Mouse (Mus musculus): ENCODE measurements at regions not wholly inside any gene's neighbourhood (a gene's known extent, or its start where the extent isn't known, plus 50 kb on each side); places are given as distances from the start of the nearest gene placed in this dataset.
"Not testable (repeated sequence)": the region's sequence is repeated elsewhere in the genome, so short reads cannot be mapped to it uniquely, and the experiment has no call there.

- DNase-seq, result no peak
- intact Hi-C loops (cut with DNase I), result no loop called here
These were observed 206.2 kb downstream of the Pcsk1 start for GRCm38 (mm10) chr13:75295818-75296217.

DNA sequence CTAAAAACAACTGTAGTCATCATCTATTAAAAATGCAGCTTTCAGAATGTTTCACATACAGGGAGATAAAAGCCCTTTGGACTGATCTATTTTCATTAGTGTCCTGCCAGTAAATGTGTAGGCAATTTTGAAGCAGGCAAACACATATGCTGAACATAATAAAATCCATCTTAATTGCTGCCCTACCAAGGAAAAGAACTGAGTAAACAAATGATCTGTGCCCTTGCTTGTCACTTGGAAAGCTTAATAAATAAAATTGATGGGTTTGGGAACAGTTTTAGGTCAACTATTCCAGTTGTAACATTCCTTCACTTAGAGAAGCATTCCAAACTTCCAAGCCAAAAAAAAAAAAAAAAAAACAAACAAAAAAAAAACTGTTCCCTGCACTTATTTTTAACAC lies 230.2 kb downstream of the Pcsk1 start:
- DNase-seq, result no peak
- intact Hi-C loops (cut with DNase I), result no loop called here

DNA sequence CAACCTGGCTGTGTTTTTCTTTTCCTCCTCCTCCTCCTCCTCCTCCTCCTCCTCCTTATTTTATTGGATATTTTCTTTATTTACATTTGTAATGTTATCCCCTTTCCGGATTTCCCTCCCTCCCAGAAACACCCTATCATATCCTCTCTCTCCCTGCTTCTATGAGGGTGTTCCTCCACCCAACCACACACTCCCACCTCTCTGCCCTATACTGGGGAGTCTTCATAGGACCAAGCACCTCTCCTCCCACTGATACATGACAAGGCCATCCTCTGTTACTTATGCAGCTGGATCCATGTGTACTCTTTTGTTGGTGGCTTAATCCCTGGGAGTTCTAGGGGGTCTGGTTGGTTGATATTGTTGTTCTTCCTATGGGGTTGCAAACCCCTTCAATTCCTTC lies 230.6 kb downstream of the Pcsk1 start:
- intact Hi-C loops (cut with DNase I), result no loop called here
- DNase-seq, result no peak

DNA sequence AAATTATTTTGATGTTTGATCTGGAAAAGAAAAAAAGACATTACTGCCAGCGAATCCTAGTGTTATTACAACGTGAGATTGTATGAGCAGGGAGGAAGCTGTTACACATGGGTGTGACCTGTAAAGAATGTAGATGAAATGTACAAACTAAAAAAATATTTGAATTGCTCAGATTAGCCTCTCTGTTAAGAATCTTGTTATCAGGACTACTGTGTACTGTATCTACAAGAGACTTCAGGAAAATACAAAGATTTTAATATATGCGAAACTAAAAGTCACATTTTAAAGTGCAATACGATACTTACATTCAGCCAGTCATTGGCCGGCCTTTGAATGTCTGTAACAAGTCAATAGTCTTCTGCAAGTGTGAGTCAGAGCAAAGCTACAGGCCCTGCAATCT lies 247.4 kb downstream of the Pcsk1 start:
- no peak for DNase-seq
- intact Hi-C loops (cut with DNase I), result no loop called here

DNA sequence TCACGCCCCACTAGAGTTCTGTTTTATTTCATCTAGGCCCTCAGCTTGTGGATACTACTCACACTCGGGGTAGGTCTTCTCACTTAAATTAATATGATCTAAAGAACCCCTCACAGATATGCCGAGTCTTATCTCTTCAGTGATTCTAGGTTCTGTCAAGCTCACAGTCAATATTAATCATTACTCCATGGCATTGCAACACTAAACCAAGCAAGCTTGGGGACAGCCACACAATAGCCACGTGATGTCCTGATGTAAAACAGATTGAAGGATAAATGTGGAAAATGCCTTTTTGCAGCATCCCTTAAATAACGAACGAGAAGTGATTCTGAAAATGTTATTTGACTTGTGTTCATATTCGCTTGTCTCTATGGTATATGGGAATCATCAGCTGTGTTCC lies 253.8 kb downstream of the Pcsk1 start:
- DNase-seq, result no peak
- intact Hi-C loops (cut with DNase I), result no loop called here

DNA sequence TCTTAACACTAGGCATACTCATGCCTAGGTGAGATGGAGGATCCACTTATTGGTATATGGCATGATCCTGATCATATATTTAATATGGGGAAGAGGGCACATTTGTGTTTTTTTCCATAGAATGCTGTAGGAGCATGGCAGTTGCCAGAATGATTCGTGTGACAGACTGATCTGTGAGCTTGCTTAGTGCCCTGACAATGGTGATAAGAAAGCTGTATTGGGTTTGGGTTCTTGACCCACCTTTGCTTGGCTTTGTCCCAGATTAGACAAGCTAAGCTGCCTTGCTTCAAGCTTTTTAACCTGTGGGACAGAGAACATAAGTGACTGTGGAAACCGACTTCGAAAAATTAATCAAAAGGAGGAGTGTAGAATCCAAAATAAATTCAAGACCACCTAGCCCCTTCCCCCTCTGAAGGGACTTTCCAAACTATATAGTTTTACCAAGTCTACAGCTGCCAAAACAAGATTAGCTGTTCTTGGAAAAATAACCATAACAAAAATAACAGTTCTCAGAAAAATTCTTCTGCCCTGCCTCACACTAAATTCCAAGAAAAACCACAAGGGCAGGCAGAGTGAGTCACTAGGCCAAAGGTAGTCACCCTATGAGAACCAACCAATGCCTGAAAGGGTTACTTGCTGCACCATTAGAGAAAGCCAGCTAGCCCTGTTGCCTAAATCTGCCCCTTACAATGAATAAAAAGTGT lies 277.2 kb downstream of the Pcsk1 start:
- intact Hi-C loops (cut with DNase I), result no loop called here
- DNase-seq, result no peak

GRCm38 (mm10) chr13:75368249-75368800 lies 278.7 kb downstream of the Pcsk1 start:
- intact Hi-C loops (cut with DNase I), result no loop called here
- no peak for DNase-seq

DNA sequence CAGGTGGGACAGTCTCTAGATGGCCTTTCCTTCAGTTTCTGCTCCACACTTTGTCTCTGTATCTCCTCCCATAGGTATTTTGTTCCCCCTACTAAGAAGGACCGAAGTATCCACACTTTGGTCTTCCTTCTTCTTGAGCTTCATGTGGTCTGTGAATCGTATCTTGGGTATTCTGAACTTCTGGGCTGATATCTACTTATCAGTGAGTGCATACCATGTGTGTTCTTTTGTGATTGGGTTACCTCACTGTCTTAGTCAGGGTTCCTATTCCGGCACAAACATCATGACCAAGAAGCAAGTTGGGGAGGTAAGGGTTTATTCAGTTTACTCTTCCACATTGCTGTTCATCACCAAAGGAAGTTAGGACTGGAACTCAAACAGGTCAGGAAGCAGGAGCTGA lies 287.5 kb downstream of the Pcsk1 start:
- DNase-seq; intact Hi-C loops (cut with DNase I): not testable (repeated sequence)

GRCm38 (mm10) chr13:75377717-75378116 lies 288.1 kb downstream of the Pcsk1 start:
- no peak for DNase-seq
- intact Hi-C loops (cut with DNase I), result no loop called here

GRCm38 (mm10) chr13:75384631-75385340 lies 295.2 kb downstream of the Pcsk1 start:
- DNase-seq, result no peak
- intact Hi-C loops (cut with DNase I), result no loop called here

GRCm38 (mm10) chr13:75389211-75389610 lies 299.6 kb downstream of the Pcsk1 start:
- DNase-seq, result no peak
- intact Hi-C loops (cut with DNase I), result no loop called here

DNA sequence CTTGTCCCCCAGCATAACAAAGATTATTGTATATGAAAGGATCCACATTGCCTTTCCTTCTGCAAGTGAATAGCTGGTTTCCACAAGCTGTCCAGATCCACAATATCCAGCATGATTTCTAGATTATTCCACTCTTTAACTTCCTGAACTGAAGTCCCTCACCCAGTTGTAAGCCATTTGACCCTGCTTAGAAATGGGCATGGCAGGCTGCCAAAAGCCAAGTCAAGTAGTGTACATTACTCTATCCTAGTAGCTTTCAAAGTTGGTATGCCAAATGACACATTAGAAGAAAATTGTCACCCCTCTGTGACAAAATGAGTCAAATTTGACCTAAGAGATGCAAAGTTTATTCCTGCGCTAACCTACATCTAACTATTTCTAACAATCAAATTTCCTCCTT lies 300.6 kb downstream of the Pcsk1 start:
- intact Hi-C loops (cut with DNase I), result no loop called here
- no peak for DNase-seq

DNA sequence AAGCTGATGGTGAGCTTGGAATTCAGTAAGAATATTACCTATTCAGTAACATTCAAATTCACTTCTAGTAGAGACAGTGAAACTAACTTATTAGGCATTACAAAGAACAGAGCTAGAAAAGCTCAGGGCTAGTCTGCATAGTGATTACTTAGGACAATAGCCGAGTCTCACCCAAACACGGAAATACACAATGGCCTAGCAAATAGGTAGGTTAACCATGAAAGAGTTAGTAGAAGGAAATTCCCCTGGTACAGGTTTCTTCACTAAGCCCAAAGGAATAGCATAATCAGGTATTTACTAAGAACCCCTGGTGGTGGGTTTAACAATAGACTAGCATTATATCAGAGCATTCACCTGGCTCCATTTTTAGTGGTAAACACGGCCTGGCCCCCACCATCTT lies 306.7 kb upstream of the Ell2 start:
- DNase-seq, result not testable (repeated sequence)
- intact Hi-C loops (cut with DNase I), result loop anchor here (10.0 kb wide), 1 partner anchor 375 kb away; no protein-coding TSS in a partner anchor

- intact Hi-C loops (cut with DNase I), result no loop called here
- no peak for DNase-seq
These were observed 285.8 kb upstream of the Ell2 start for GRCm38 (mm10) chr13:75420726-75421125.

GRCm38 (mm10) chr13:75426971-75427370 lies 279.6 kb upstream of the Ell2 start:
- intact Hi-C loops (cut with DNase I), result no loop called here

GRCm38 (mm10) chr13:75439170-75439569 lies 267.4 kb upstream of the Ell2 start:
- no peak for DNase-seq
- intact Hi-C loops (cut with DNase I), result no loop called here

More at GRCm38 (mm10) chr13:75426971-75427370, 279.6 kb upstream of the Ell2 start:
- no peak for DNase-seq

- intact Hi-C loops (cut with DNase I), result no loop called here
- DNase-seq, result no peak
These were observed 266.5 kb upstream of the Ell2 start for GRCm38 (mm10) chr13:75440051-75440450.

DNA sequence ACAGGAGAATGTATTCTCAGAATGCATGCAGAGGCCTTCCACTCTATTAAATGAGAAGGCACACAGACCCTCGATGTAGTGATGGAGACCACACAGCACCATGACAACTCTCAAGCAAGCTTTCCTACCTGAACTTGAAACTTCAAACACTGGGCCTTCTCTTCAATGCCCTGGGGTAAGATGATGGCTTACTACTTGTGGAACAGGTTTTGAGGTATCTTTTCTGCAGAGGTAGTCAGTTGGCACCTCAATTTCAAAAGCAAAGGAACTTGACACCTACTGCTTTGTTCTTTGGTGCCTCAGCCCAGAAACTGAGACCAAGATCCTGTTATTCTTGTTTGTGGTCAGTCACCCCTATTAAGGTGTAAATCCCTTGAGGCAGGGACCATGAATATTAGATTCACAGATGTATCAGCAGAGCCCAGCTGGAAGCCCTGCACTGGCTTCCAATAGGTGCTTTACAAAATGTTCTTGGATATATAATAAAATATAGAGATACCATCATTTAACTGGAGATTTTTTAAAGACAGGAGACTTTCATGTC lies 246.2 kb upstream of the Ell2 start:
- no peak for DNase-seq
- intact Hi-C loops (cut with DNase I), result no loop called here

GRCm38 (mm10) chr13:75461273-75461672 lies 245.3 kb upstream of the Ell2 start:
- intact Hi-C loops (cut with DNase I), result no loop called here
- DNase-seq, result no peak

GRCm38 (mm10) chr13:75467225-75467624 lies 239.3 kb upstream of the Ell2 start:
- intact Hi-C loops (cut with DNase I), result no loop called here
- no peak for DNase-seq

DNA sequence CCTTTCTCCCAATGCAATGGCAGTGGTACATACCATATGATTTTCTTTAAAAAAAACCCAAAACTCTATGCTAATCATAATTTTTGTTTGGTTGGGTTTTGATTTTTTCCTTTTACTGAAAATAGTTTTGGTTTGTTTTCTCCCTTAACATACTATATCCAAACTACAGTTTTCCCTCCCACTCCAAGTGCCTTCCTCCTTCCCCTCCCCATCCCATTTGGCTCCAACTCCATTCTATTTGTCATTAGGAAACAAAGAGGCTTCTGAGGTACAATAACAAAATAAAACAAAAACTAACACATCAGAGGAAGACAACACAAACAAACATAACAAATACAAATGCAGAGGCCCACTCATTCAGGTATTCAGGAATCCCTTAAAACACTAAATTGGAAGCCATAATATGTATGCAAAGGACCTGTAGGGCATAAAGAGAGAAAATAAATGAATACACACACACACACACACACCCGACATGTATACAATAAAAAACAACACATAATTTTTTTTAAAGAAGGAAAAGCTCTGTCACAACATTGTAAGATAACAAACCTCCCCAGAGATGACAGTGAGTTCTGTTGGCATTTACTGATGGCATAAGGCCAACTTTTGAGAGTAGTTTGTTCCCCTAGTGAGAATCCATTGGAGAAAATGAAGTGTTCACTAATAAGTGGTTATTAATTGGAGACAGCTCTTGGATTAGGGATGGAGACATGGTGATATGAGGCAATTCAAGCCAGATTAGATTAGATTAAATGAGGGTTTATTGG lies 230.5 kb upstream of the Ell2 start:
- DNase-seq, result no peak
- intact Hi-C loops (cut with DNase I), result no loop called here

Measured in heart, postnatal 36 days (tissue).